Mouse (Mus musculus): ENCODE measurements around the gene B3gnt3. TPM values are rescaled to one million over a fixed set of nuclear protein-coding genes. Genes with fewer than 3 reads are reported as not detected.

B3gnt3 gene
- polyA plus RNA-seq, 1 experiment: 5.5 TPM

GRCm38 (mm10) chr8:71670621-71671548 is 30.7 kb downstream of the B3gnt3 start:
- peak; percentile 53 for DNase-seq
- H3K4me3 ChIP-seq (ENCODE audit: insufficient read depth, low read depth, low read length): peak overlapping the region; percentile 70
- WGBS: under 1% methylated on average over 63 of the region's 64 CpGs
- H3K36me3 ChIP-seq (ENCODE audit: control insufficient read depth, insufficient read depth, low read length): no peaks in the 10 kb centered on the region
- no peak for TF ChIP-seq POLR2A (IDR thresholded peaks at IDR 0.05; ENCODE audit: low read depth, low read length)
- TF ChIP-seq CTCF (conservative IDR thresholded peaks at IDR 0.05; ENCODE audit: insufficient read depth, insufficient read length, low read depth, low read length): no peak
- no peak overlapping the region for H3K27ac ChIP-seq (ENCODE audit: insufficient read depth, low read depth, low read length)
- H3K27me3 ChIP-seq (replicated peaks; ENCODE audit: control insufficient read depth, insufficient read depth, low read length): no peaks in the 10 kb centered on the region
- peaks cover 4% of the 10 kb centered on the region; the same call in 1 of the 2 replicates for H3K4me1 ChIP-seq (ENCODE audit: control insufficient read depth, insufficient read depth, low read length)

GRCm38 (mm10) chr8:71670198-71670597 is 31.4 kb downstream of the B3gnt3 start:
- TF ChIP-seq POLR2A (IDR thresholded peaks at IDR 0.05; ENCODE audit: low read depth, low read length) (no peak), CTCF (conservative IDR thresholded peaks at IDR 0.05; ENCODE audit: insufficient read depth, insufficient read length, low read depth, low read length) (no peak)
- DNase-seq: no peak
- WGBS: 18% methylated on average over 12 of the region's 12 CpGs
- Histone ChIP-seq H3K4me3 (ENCODE audit: insufficient read depth, low read depth, low read length) (no peak overlapping the region), H3K36me3 (ENCODE audit: control insufficient read depth, insufficient read depth, low read length) (no peaks in the 10 kb centered on the region), H3K27me3 (replicated peaks; ENCODE audit: control insufficient read depth, insufficient read depth, low read length) (no peaks in the 10 kb centered on the region), H3K4me1 (ENCODE audit: control insufficient read depth, insufficient read depth, low read length) (no peaks in the 10 kb centered on the region), H3K27ac (ENCODE audit: insufficient read depth, low read depth, low read length) (no peak overlapping the region)

- 3% methylated on average over 21 of the region's 21 CpGs for WGBS
- DNase-seq: peak; percentile 36
- Histone ChIP-seq H3K4me3 (ENCODE audit: insufficient read depth, low read depth, low read length) (no peak overlapping the region), H3K36me3 (ENCODE audit: control insufficient read depth, insufficient read depth, low read length) (no peaks in the 10 kb centered on the region), H3K4me1 (ENCODE audit: control insufficient read depth, insufficient read depth, low read length) (no peaks in the 10 kb centered on the region), H3K27me3 (replicated peaks; ENCODE audit: control insufficient read depth, insufficient read depth, low read length) (no peaks in the 10 kb centered on the region), H3K27ac (ENCODE audit: insufficient read depth, low read depth, low read length) (no peak overlapping the region)
- TF ChIP-seq CTCF (conservative IDR thresholded peaks at IDR 0.05; ENCODE audit: insufficient read depth, insufficient read length, low read depth, low read length): no peak
- TF ChIP-seq POLR2A (IDR thresholded peaks at IDR 0.05; ENCODE audit: low read depth, low read length): no peak
Observed at GRCm38 (mm10) chr8:71668220-71668975, 33.2 kb downstream of the B3gnt3 start.

GRCm38 (mm10) chr8:71667256-71667655 is 34.3 kb downstream of the B3gnt3 start:
- Histone ChIP-seq H3K4me1 (ENCODE audit: control insufficient read depth, insufficient read depth, low read length) (no peaks in the 10 kb centered on the region), H3K27ac (ENCODE audit: insufficient read depth, low read depth, low read length) (no peak overlapping the region), H3K4me3 (ENCODE audit: insufficient read depth, low read depth, low read length) (no peak overlapping the region), H3K36me3 (ENCODE audit: control insufficient read depth, insufficient read depth, low read length) (no peaks in the 10 kb centered on the region), H3K27me3 (replicated peaks; ENCODE audit: control insufficient read depth, insufficient read depth, low read length) (no peaks in the 10 kb centered on the region)
- no peak for DNase-seq
- no peak for TF ChIP-seq POLR2A (IDR thresholded peaks at IDR 0.05; ENCODE audit: low read depth, low read length)
- TF ChIP-seq CTCF (conservative IDR thresholded peaks at IDR 0.05; ENCODE audit: insufficient read depth, insufficient read length, low read depth, low read length): no peak
- WGBS: 73% methylated on average over 5 of the region's 5 CpGs

GRCm38 (mm10) chr8:71666855-71667254 is 34.7 kb downstream of the B3gnt3 start:
- no peak for DNase-seq
- TF ChIP-seq POLR2A (IDR thresholded peaks at IDR 0.05; ENCODE audit: low read depth, low read length) (no peak), CTCF (conservative IDR thresholded peaks at IDR 0.05; ENCODE audit: insufficient read depth, insufficient read length, low read depth, low read length) (no peak)
- Histone ChIP-seq H3K36me3 (ENCODE audit: control insufficient read depth, insufficient read depth, low read length) (no peaks in the 10 kb centered on the region), H3K27me3 (replicated peaks; ENCODE audit: control insufficient read depth, insufficient read depth, low read length) (no peaks in the 10 kb centered on the region), H3K27ac (ENCODE audit: insufficient read depth, low read depth, low read length) (no peak overlapping the region), H3K4me3 (ENCODE audit: insufficient read depth, low read depth, low read length) (no peak overlapping the region), H3K4me1 (ENCODE audit: control insufficient read depth, insufficient read depth, low read length) (no peaks in the 10 kb centered on the region)
- 52% methylated on average over 1 of the region's 1 CpGs for WGBS

GRCm38 (mm10) chr8:71665331-71666130 is 36.1 kb downstream of the B3gnt3 start:
- 8% methylated on average over 22 of the region's 22 CpGs for WGBS
- peak; percentile 52 for DNase-seq
- H3K4me3 ChIP-seq (ENCODE audit: insufficient read depth, low read depth, low read length): no peak overlapping the region; the same call in 1 of the 2 replicates
- no peak overlapping the region for H3K27ac ChIP-seq (ENCODE audit: insufficient read depth, low read depth, low read length)
- H3K27me3 ChIP-seq (replicated peaks; ENCODE audit: control insufficient read depth, insufficient read depth, low read length): no peaks in the 10 kb centered on the region
- TF ChIP-seq POLR2A (IDR thresholded peaks at IDR 0.05; ENCODE audit: low read depth, low read length) (no peak), CTCF (conservative IDR thresholded peaks at IDR 0.05; ENCODE audit: insufficient read depth, insufficient read length, low read depth, low read length) (no peak)
- no peaks in the 10 kb centered on the region for H3K4me1 ChIP-seq (ENCODE audit: control insufficient read depth, insufficient read depth, low read length)
- H3K36me3 ChIP-seq (ENCODE audit: control insufficient read depth, insufficient read depth, low read length): no peaks in the 10 kb centered on the region
